Mouse (Mus musculus): Measurements from ENCODE around the gene A630095E13Rik. TPM values are rescaled to one million over a fixed set of nuclear protein-coding genes. Genes with fewer than 3 reads are reported as not detected.

A630095E13Rik gene
- polyA plus RNA-seq (2012; rRNA removed): not detected in 2 replicates

GRCm38 (mm10) chr9:36643276-36643675, at the start of gene A630095E13Rik:
Gene A630095E13Rik, minus strand, starts transcription at chr9:36643376.

GRCm38 (mm10) chr9:36692920-36693319, 49.7 kb upstream of the A630095E13Rik start, which contains the start of gene Acrv1:
Gene Acrv1, plus strand, starts transcription at chr9:36693220.

Other genes with a start within 250 kb of the A630095E13Rik start
- not detected in 2 replicates for gene Gm7257, start 211.5 kb downstream of the A630095E13Rik start, polyA plus RNA-seq (2012; rRNA removed)
- not detected in 2 replicates for gene Gm9513, start 167.7 kb downstream of the A630095E13Rik start, polyA plus RNA-seq (2012; rRNA removed)
- not detected in 2 replicates for gene Gm5615, start 101.4 kb downstream of the A630095E13Rik start, polyA plus RNA-seq (2012; rRNA removed)
- gene Gm17689, start 60.7 kb downstream of the A630095E13Rik start, polyA plus RNA-seq (2012; rRNA removed): not detected in 2 replicates
- gene Acrv1, start 49.8 kb upstream of the A630095E13Rik start, polyA plus RNA-seq (2012; rRNA removed): not detected in 2 replicates
- 3.2 and 5.1 TPM in 2 replicates for gene Chek1, start 83.7 kb upstream of the A630095E13Rik start, polyA plus RNA-seq (2012; rRNA removed)
- 71.2 and 77.6 TPM in 2 replicates for gene Stt3a, start 124.3 kb upstream of the A630095E13Rik start, polyA plus RNA-seq (2012; rRNA removed)
- 121 and 123 TPM in 2 replicates for gene Ei24, start 154.0 kb upstream of the A630095E13Rik start, polyA plus RNA-seq (2012; rRNA removed)
- gene Fez1, start 178.5 kb upstream of the A630095E13Rik start, polyA plus RNA-seq (2012; rRNA removed): 429 and 433 TPM in 2 replicates